Mouse (Mus musculus) limb, embryonic 12.5 days (tissue): ENCODE data around the gene Ifi203. TPM values are rescaled to one million over a fixed set of nuclear protein-coding genes. Genes with fewer than 3 reads are reported as not detected.
"Not testable (repeated sequence)": the region's sequence is repeated elsewhere in the genome, so short reads cannot be mapped to it uniquely, and the experiment has no call there.

Experiments used
- ATAC-seq: fragments of 200-750 bp; cut with Nextera tagmentation; 2 replicates; pipeline ENCODE4 v1.8.0; 2017; ENCODE audit warnings: low read depth, moderate TSS enrichment; ENCODE audit not compliant: insufficient number of reproducible peaks, insufficient read depth, low FRiP score, low TSS enrichment
- H3K27ac ChIP-seq: fragments of 300-500 bp; sonication (generic); 2 replicates; pipeline ENCODE4 v1.5.1; 2016; ENCODE audit warnings: mild to moderate bottlenecking, moderate library complexity
- H3K27me3 ChIP-seq: fragments of 300-500 bp; sonication (generic); 2 replicates; pipeline ENCODE4 v1.6.1; 2016; ENCODE audit warnings: mild to moderate bottlenecking, moderate library complexity
- H3K36me3 ChIP-seq: fragments of 300-500 bp; sonication (generic); 2 replicates; pipeline ENCODE4 v1.6.1; 2016; ENCODE audit warnings: mild to moderate bottlenecking, moderate library complexity
- H3K4me1 ChIP-seq: fragments of 300-500 bp; sonication (generic); replicated peaks from 2 replicates; pipeline ENCODE4 v1.6.1; 2016
- H3K4me2 ChIP-seq: fragments of 300-500 bp; sonication (generic); 2 replicates; pipeline ENCODE4 v1.6.1; 2016; ENCODE audit warnings: mild to moderate bottlenecking, moderate library complexity
- H3K4me3 ChIP-seq: fragments of 300-500 bp; sonication (generic); replicated peaks from 2 replicates; pipeline ENCODE4 v1.5.1; 2016; ENCODE audit warnings: mild to moderate bottlenecking
- H3K9ac ChIP-seq: fragments of 300-500 bp; sonication (generic); replicated peaks from 2 replicates; pipeline ENCODE4 v1.6.1; 2016; ENCODE audit warnings: mild to moderate bottlenecking, moderate library complexity
- H3K9me3 ChIP-seq: fragments of 300-500 bp; sonication (generic); 2 replicates; pipeline ENCODE4 v1.6.1; 2016; ENCODE audit warnings: mild to moderate bottlenecking, moderate library complexity
- WGBS: fragments of 180-500 bp; shearing (Covaris S2); methylation state at CpG from one replicate; pipeline ENCODE4 v1.1.7; 2016; 5-methylcytosine and 5-hydroxymethylcytosine counted together
- polyA plus RNA-seq: library from polyadenylated mRNA; unstranded; fragments of >200 nt; fragmentation: Nextera tagmentation; extraction: Ambion mirVana; gene quantifications from 2 replicates; pipeline ENCODE4 v1.2.1, GENCODE M21; 2016

Gene Ifi203
- 0.20 and 0.73 TPM in 2 replicates for polyA plus RNA-seq

- H3K27ac ChIP-seq, H3K9ac ChIP-seq, H3K27me3 ChIP-seq, H3K4me2 ChIP-seq, H3K4me3 ChIP-seq, H3K9me3 ChIP-seq, H3K4me1 ChIP-seq, H3K36me3 ChIP-seq, ATAC-seq: not testable (repeated sequence)
- WGBS = 64% methylated on average over 3 of the region's 3 CpGs
These were observed at the start of gene Ifi203, which contains the start of gene Mndal for GRCm38 (mm10) chr1:173941924-173942779. Ifi203 (minus strand) TSS chr1:173942672. Mndal (minus strand) TSS chr1:173942491.

- H3K4me3 ChIP-seq, H3K9me3 ChIP-seq, H3K27ac ChIP-seq, H3K36me3 ChIP-seq, ATAC-seq, H3K4me1 ChIP-seq, H3K27me3 ChIP-seq, H3K9ac ChIP-seq, H3K4me2 ChIP-seq: not testable (repeated sequence)
- WGBS = 84% methylated on average over 6 of the region's 6 CpGs
These were observed 40.3 kb upstream of the Ifi203 start, which contains the start of gene Ifi202b for GRCm38 (mm10) chr1:173982694-173983305. Ifi202b (minus strand) TSS chr1:173982744.

GRCm38 (mm10) chr1:173981038-173981437 is 38.6 kb upstream of the Ifi203 start:
- H3K4me1 ChIP-seq, H3K9me3 ChIP-seq, H3K27me3 ChIP-seq, H3K4me2 ChIP-seq, H3K27ac ChIP-seq, H3K4me3 ChIP-seq, H3K9ac ChIP-seq, H3K36me3 ChIP-seq, ATAC-seq: not testable (repeated sequence)
- 61% methylated on average over 3 of the region's 3 CpGs for WGBS

GRCm38 (mm10) chr1:173977622-173978021 is 35.1 kb upstream of the Ifi203 start:
- ATAC-seq = no peak
- Histone ChIP-seq H3K27me3 (no peaks in the 10 kb centered on the region), H3K36me3 (no peaks in the 10 kb centered on the region), H3K27ac (no peak overlapping the region), H3K4me2 (no peak overlapping the region), H3K9ac (no peak overlapping the region), H3K4me3 (no peak overlapping the region), H3K9me3 (no peaks in the 10 kb centered on the region), H3K4me1 (no peaks in the 10 kb centered on the region)

- Histone ChIP-seq H3K4me2 (no peak overlapping the region), H3K9ac (no peak overlapping the region), H3K4me3 (no peak overlapping the region), H3K27ac (no peak overlapping the region), H3K36me3 (no peaks in the 10 kb centered on the region), H3K4me1 (no peaks in the 10 kb centered on the region), H3K27me3 (no peaks in the 10 kb centered on the region), H3K9me3 (no peaks in the 10 kb centered on the region)
- no peak for ATAC-seq
These were observed 30.6 kb upstream of the Ifi203 start for GRCm38 (mm10) chr1:173973111-173973510.

- H3K9me3 ChIP-seq, H3K27ac ChIP-seq, ATAC-seq, H3K4me2 ChIP-seq, H3K36me3 ChIP-seq, H3K4me1 ChIP-seq, H3K4me3 ChIP-seq, H3K9ac ChIP-seq, H3K27me3 ChIP-seq: not testable (repeated sequence)
- WGBS = 83% methylated on average over 1 of the region's 1 CpGs
These were observed 19.0 kb upstream of the Ifi203 start for GRCm38 (mm10) chr1:173961491-173961890.

GRCm38 (mm10) chr1:173959998-173960397 is 17.5 kb upstream of the Ifi203 start:
- not testable (repeated sequence) for H3K27me3 ChIP-seq, ATAC-seq
- WGBS = 40% methylated on average over 3 of the region's 3 CpGs

GRCm38 (mm10) chr1:173955839-173956527 is 13.5 kb upstream of the Ifi203 start:
- H3K9ac ChIP-seq, H3K27ac ChIP-seq, H3K4me3 ChIP-seq, ATAC-seq, H3K36me3 ChIP-seq, H3K4me2 ChIP-seq, H3K9me3 ChIP-seq, H3K27me3 ChIP-seq, H3K4me1 ChIP-seq: not testable (repeated sequence)
- 20% methylated on average over 3 of the region's 3 CpGs for WGBS

More at GRCm38 (mm10) chr1:173959998-173960397, 17.5 kb upstream of the Ifi203 start:
- not testable (repeated sequence) for H3K4me1 ChIP-seq, H3K9me3 ChIP-seq, H3K27ac ChIP-seq, H3K9ac ChIP-seq, H3K4me3 ChIP-seq, H3K36me3 ChIP-seq, H3K4me2 ChIP-seq

GRCm38 (mm10) chr1:173955071-173955796 is 12.8 kb upstream of the Ifi203 start:
- Histone ChIP-seq H3K4me1 (no peaks in the 10 kb centered on the region), H3K4me3 (no peak overlapping the region), H3K27me3 (no peaks in the 10 kb centered on the region), H3K4me2 (no peak overlapping the region), H3K36me3 (no peaks in the 10 kb centered on the region), H3K27ac (no peak overlapping the region), H3K9me3 (no peaks in the 10 kb centered on the region), H3K9ac (no peak overlapping the region)
- WGBS = 63% methylated on average over 2 of the region's 2 CpGs
- no peak for ATAC-seq

- 96% methylated on average over 1 of the region's 1 CpGs for WGBS
- H3K9ac ChIP-seq = no peak overlapping the region
These were observed 11.1 kb upstream of the Ifi203 start for GRCm38 (mm10) chr1:173953563-173953962.

GRCm38 (mm10) chr1:173949044-173949443 is 6.6 kb upstream of the Ifi203 start:
- not testable (repeated sequence) for ATAC-seq, H3K36me3 ChIP-seq, H3K9ac ChIP-seq, H3K4me1 ChIP-seq, H3K27ac ChIP-seq, H3K27me3 ChIP-seq, H3K4me3 ChIP-seq, H3K9me3 ChIP-seq, H3K4me2 ChIP-seq
- WGBS = 82% methylated on average over 2 of the region's 2 CpGs

More at GRCm38 (mm10) chr1:173953563-173953962, 11.1 kb upstream of the Ifi203 start:
- H3K27me3 ChIP-seq = no peaks in the 10 kb centered on the region
- ATAC-seq = no peak
- H3K4me2 ChIP-seq = no peak overlapping the region
- H3K4me3 ChIP-seq = no peak overlapping the region
- no peak overlapping the region for H3K27ac ChIP-seq
- no peaks in the 10 kb centered on the region for H3K9me3 ChIP-seq
- H3K4me1 ChIP-seq = no peaks in the 10 kb centered on the region
- no peaks in the 10 kb centered on the region for H3K36me3 ChIP-seq
